Mouse (Mus musculus) heart, postnatal 36 days (tissue): ENCODE measurements around the gene Got2. TPM values are rescaled to one million over a fixed set of nuclear protein-coding genes. Genes with fewer than 3 reads are reported as not detected.

Experiments used
- DNase-seq, 2 experiments: peaks; one replicate each; pipeline ENCODE4 v3.0.0; 2021 to 2022
- intact Hi-C: fragments of 180-260 bp; cut with DNase I; formaldehyde crosslinking; loops from one replicate; pipeline ENCODE4 v1.15.1; 2025
- total RNA-seq, 2 experiments: library from RNA; stranded (reverse); gene quantifications; 2 replicates each; pipeline ENCODE4 v1.2.3; 2021

Gene Got2
- 100 to 1,000 TPM; 811 to 862 TPM for total RNA-seq

DNA sequence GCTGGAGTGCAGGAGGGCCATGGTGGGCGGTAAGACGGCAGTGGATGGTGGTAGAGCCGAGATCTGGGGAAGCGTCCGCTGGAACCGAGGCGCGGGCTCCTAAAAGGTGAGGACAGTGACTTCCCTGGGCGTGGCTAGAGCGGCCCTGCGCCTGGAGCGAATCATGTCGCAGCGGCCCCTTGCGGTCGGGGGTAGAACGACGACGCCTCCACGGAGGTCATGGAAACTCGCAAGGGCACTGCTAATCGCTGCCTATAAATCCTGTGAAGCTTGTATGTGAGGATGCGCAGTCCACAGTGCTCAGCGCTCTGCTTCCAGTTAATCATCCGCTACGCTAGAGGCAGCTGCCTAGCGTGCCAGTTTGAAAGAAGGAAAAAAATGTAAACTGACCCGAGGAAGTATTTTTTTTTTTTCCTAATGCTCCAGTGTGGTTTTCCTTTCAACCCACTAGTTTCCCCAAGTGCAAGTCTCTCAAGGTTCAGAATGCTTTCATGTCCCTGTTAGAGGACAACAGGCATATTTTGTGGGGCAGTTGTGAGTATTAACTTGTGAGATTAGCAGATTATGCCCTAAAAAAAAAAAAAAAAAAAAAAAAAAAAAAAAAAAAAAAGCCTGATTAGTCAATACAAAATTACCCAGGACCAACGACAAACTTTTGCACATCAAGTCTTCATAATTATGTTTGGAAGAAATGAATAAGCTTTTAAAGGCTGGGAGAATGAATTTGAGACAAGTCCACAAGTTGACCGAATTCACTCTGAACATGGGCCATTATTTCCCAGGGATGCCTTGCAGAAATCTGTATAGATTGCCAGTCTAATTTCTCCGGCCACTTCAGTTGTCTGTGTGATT, at the start of gene Got2:
Gene Got2, minus strand, starts transcription at position 263 of the 852 bp plus-strand sequence.
- intact Hi-C loops, result loop anchor here (5.0 kb wide), 1 partner anchor 81 kb away; the partner anchor contains the start of gene Cnot1
- DNase-seq, result peak; percentile 93

DNA sequence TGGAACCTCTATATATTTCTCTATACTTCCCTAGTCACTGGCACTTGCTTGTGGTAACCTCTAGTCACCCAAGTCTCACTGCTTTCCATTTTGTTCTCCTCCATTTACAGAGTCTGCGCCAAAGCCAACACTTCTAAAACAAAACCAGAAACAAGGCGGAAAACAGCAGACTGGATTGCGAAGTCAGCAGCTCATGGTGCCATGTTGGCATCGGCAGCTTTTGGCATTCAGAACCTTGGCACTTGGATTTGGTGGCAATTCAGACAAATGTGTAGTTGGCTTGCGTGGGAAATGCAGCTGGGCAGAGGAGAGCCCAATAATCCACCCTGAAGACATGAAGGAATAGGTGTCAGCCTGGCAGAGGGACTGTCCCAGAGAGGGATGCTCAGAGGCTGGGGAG, 44.5 kb upstream of the Got2 start:
- intact Hi-C loops, result no loop called here
- DNase-seq, result no peak

- intact Hi-C loops, result no loop called here
- no peak for DNase-seq
These were observed 41.5 kb upstream of the Got2 start for GRCm38 (mm10) chr8:95929821-95930220.

- intact Hi-C loops, result loop anchor here (5.0 to 10.0 kb wide), 3 partner anchors 64 to 204 kb away; partner anchors contain the start of gene Slc38a7
- DNase-seq, result no peak
These were observed 27.8 kb upstream of the Got2 start for GRCm38 (mm10) chr8:95916106-95916505.

DNA sequence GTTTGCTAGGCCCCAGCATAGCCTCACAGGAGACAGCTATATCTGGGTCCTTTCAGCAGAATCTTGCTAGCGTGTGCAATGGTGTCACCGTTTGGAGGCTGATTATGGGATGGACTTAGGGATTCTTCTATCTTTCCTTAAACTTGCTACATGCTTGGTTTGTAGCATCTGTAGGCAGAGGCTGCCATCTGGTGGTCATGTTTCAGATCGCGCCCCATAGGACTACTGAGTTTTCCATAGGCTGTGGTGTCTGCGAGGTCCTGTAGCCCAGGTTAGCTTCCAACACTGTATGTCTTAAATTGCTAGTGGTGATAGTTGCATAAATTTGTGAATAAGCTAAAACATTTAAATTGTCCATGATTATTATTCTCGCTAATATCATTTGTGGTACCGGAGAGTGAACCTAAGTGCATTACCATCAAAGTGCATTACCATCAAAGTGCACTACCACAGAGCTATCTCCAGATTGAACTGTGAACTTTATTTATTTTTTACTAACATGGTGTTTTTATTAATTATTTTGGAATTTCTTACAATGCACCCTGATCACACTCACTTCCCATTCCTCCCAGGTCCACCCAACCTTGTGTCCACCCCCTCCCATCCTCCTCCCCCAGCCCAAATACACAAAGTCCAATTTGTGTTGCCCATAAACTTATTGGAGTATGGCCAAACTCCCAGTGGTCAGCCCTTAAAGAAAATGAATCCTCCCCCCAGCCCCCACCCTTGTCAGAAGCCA, 26.7 kb upstream of the Got2 start:
- DNase-seq, result peak; percentile 73 to 84
- intact Hi-C loops, result loop anchor here (2.0 to 10.0 kb wide), 5 partner anchors 63 to 308 kb away; partner anchors contain the start of gene Slc38a7

- DNase-seq, result no peak
- intact Hi-C loops, result loop anchor here (10.0 kb wide), 1 partner anchor 146 kb away; no protein-coding TSS in a partner anchor
These were observed 22.9 kb upstream of the Got2 start for GRCm38 (mm10) chr8:95911240-95911639.

GRCm38 (mm10) chr8:95907885-95908284, 19.5 kb upstream of the Got2 start:
- intact Hi-C loops, result no loop called here
- DNase-seq, result no peak

GRCm38 (mm10) chr8:95906738-95907137, 18.4 kb upstream of the Got2 start:
- intact Hi-C loops, result no loop called here
- no peak for DNase-seq

GRCm38 (mm10) chr8:95901864-95902263, 13.5 kb upstream of the Got2 start:
- no peak for DNase-seq
- intact Hi-C loops, result no loop called here

DNA sequence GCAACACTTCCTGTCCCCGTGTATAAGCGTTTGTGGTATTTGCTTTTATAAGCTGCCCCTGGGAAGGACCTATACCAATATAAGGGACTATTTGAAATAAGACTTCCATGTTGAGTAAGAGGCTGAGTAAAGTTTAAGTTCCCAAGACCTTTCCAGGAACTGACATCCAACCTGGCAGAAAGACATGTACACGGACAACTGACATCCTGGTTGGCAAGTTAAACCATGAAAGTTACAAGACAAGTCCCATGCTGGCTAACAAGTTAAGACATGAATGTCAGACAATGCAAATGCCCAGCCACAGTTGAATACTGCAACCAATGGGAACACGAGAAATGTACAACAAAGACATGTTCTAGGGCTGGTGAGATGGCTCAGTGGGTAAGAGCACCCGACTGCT, 5.4 kb upstream of the Got2 start:
- intact Hi-C loops, result no loop called here
- no peak for DNase-seq

- intact Hi-C loops, result loop anchor here (1.0 to 5.0 kb wide), 2 partner anchors 34 to 80 kb away; partner anchors contain the start of genes Cnot1 and Slc38a7
- peak; percentile 83 to 89 for DNase-seq
These were observed 616 bp downstream of the Got2 start for GRCm38 (mm10) chr8:95887578-95888284.

DNA sequence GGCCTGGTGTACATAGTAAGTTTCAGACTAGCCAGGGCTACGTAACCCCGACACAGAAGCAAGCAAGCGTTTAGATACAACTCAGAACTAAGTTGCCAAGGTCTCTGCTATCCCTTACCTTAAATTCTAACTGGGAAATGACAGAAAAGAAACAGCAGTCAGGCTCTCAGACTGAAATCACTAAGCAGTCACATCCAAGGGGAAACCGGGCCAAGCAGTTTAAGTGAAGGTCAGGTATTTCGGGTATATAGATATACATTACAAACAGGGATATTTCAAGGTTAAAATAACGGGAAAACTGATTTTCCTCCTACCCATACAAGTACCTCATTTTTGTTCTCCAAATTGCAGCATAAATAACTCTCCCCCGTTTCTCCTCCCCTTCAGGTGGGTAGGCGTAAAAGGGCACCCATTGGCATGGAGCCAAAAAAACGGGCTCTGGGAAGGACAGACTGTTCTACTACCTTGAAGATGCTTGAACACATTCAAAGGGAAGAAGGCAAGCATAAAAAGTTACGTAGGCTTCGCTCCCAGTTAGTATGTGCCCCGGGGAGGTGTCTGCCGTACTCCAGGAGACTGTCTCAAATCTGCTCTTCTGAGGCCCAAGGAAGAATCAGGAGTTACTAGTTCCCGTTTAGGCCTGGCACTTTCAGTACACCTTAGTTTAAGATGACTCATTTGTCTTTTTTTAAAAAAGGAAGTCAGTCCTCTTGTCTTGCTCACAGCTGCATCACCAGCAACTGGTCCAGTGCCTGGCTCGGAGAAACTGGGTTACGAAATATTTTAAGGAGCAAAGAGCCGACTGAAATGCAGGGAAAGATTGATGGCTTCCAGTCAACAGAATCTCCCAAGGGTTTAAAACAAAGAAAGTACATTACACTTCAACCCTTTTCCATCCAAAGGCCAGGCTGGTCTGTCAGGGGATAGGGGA, 1.4 kb downstream of the Got2 start:
- intact Hi-C loops, result loop anchor here (1.0 to 5.0 kb wide), 2 partner anchors 34 to 80 kb away; partner anchors contain the start of genes Cnot1 and Slc38a7
- peak; percentile 40 to 43 for DNase-seq

- intact Hi-C loops, result loop anchor here (5.0 kb wide), 1 partner anchor 79 kb away; the partner anchor contains the start of gene Cnot1
- DNase-seq, result no peak
These were observed 2.4 kb downstream of the Got2 start for GRCm38 (mm10) chr8:95885966-95886365.

DNA sequence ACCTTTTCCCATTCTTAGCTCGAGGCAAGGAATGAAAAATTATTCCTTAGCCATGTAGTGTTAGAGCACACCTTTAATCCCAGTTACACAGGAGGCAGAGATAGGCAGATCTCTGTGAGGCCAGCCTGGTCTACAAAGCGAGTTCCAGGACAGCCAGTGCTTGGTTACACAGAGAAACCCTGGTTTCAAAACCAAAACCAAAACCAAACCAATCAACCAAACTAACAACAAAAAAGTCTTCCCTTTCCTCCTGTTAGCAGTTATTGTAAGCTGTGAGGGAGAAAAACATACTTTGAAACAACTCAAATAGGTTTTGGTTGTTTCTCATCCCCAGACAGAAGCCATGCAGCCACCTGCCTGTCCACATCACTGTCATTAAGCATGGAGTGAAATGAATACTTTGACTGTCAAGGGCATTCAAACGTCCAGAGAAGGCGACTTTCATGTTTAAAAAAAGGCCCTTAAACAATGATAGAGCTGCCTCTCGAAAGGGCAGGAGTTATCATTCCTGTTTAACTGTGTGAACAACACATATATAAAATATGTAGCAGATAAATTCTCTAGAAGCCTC, 3.0 kb downstream of the Got2 start:
- intact Hi-C loops, result loop anchor here (5.0 kb wide), 1 partner anchor 78 kb away; the partner anchor contains the start of gene Cnot1
- no peak for DNase-seq

GRCm38 (mm10) chr8:95884491-95884890, 3.9 kb downstream of the Got2 start:
- intact Hi-C loops, result no loop called here
- no peak for DNase-seq

- no peak for DNase-seq
- intact Hi-C loops, result no loop called here
These were observed 6.2 kb downstream of the Got2 start for GRCm38 (mm10) chr8:95882191-95882590.

DNA sequence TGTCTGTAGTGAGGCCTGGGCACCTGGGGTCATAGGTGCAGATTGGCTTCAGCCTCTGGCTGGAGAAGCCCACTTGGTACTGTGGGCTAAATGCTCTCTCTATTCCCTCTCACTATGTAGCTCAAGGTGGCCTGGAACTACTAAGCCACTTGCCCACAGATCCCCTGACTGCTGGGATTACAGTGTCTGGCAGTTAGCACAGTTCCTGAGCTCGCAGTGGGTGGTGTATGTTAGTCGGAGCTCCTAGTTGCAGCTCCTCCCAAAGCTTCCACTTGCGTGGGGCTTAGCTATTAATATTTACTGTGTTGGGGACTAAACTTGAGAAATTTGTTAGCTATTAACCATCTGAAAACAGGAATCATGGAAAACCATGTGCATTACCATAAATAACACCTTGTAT, 6.8 kb downstream of the Got2 start:
- no peak for DNase-seq
- intact Hi-C loops, result no loop called here

DNA sequence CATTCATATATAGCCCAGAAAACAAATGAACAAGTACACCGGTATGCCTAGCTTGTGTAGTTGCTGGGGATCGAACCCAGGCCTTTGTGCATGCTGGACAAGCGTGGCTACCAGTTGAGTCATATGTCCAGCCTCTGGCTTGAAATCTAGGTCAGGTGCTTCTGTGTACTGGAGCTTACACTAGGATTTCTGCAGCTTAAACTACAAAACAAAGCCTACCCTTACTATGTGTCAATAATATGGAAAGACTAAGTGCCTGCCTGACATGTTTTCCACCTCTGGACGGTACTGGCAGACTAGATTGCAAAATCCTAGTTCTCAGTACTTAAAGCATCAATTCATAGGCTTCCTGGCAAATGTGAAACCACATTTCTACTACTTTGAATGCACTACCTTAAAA, 8.5 kb downstream of the Got2 start:
- DNase-seq, result no peak
- intact Hi-C loops, result no loop called here
